Mouse (Mus musculus): ENCODE measurements around the gene Gm4737.
"Not testable (repeated sequence)": the region's sequence is repeated elsewhere in the genome, so short reads cannot be mapped to it uniquely, and the experiment has no call there.

Gene Gm4737

GRCm38 (mm10) chr16:46154832-46155231 lies at the start of gene Gm4737:
Gene Gm4737, minus strand, starts transcription at chr16:46155077.
- in situ Hi-C loops (cut with MboI) = not testable (repeated sequence)

- in situ Hi-C loops (cut with MboI) = no loop called here
These were observed 40.9 kb upstream of the Gm4737 start for GRCm38 (mm10) chr16:46195792-46196191.

DNA sequence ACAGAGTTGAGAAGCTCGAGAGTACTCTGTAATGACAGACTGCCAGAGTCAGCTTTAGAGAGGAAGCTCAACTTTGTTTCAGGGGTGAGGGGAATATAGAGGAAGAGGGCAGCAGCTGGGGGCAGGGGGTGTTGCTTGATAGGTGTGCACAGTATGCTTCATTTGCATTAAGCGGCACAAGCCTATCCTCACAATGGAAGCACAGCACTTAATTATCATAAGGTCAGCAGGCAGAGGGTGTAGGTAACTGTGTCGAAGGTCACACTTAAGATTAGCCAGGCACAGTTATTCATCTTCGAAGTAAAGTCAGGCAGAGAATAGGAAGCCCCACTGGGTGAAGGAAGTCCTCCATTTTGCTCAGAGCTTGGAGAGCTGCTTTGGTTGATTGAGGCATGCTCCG lies 28.2 kb upstream of the Gm4737 start:
- in situ Hi-C loops (cut with MboI) = no loop called here

DNA sequence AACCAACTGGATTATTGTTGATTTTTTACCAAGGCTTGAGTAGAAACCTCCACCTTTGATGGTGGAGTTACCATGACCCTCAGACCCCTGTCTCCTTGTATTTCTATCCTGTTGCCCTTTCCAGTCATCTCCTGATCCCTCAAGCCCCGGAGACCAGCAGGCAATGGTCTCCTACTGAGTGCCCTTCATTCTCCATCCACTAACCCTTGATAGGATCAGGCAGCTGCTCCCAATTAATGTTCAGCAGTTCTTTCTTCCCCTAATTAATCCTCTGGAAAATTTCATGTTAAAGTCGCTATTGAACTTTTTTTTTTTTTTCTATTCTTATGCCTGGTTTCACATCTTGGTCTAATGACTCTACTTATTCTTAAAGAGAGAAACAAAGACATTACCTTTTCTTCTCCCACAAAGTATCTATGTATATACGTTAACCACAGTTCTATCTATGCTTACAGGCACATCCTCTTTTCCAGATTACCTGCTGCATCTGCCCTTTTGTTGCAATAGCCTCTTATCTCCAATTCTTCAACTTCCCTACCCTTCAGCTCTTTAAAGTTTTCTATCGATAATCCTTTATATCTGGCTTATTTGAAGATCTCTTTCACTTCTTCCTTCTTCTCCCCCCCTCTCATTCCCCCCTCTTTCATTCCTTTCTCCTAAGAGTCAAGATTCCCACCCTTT lies 23.4 kb upstream of the Gm4737 start:
- in situ Hi-C loops (cut with MboI) = no loop called here

- in situ Hi-C loops (cut with MboI) = no loop called here
These were observed 18.2 kb upstream of the Gm4737 start for GRCm38 (mm10) chr16:46173039-46173438.

- in situ Hi-C loops (cut with MboI) = no loop called here
These were observed 12.1 kb upstream of the Gm4737 start for GRCm38 (mm10) chr16:46166971-46167370.

DNA sequence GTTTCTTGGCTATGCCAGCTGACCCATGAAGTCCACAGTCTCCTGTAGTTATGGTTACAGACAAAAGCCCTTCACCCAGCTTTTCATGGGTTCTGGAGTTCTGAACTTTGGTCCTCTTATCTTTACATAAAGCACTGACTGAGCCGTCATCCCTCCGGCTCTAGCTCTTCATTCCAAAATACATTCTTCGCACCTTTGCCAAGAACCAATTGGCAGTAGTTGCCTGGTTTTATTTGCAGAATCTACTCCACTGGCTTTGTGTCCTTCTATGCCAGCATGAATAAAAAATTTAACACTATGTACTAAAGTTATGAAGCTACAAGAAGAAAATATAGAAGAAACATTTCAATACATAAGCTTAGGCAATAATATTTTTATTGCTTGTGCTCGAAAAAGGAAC lies 10.4 kb upstream of the Gm4737 start:
- in situ Hi-C loops (cut with MboI) = no loop called here

- in situ Hi-C loops (cut with MboI) = no loop called here
These were observed 3.7 kb downstream of the Gm4737 start for GRCm38 (mm10) chr16:46151141-46151540.

- in situ Hi-C loops (cut with MboI) = no loop called here
These were observed 6.1 kb downstream of the Gm4737 start for GRCm38 (mm10) chr16:46148661-46149341.

DNA sequence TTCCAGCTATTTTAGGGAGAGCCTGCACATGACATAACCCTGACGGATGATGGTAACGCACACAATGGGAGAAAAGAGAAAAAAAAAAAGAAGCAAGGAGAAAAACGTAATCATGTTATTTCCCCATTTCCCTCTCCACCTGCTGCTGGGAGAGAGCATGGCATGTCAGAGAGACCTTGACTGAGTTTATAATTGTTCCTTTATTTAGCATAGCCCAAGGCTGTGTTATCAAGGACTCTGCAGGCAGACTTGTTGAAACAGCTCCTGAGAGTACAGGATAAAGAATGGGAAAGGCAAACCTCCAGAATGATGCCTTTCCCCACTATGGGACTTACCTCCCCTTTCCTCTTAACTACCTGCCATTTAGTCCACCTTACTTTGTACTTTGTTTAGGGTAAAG lies 7.9 kb downstream of the Gm4737 start:
- in situ Hi-C loops (cut with MboI) = no loop called here

GRCm38 (mm10) chr16:46122238-46122637 lies 32.6 kb downstream of the Gm4737 start:
- in situ Hi-C loops (cut with MboI) = no loop called here

GRCm38 (mm10) chr16:46121420-46121819 lies 33.5 kb downstream of the Gm4737 start:
- in situ Hi-C loops (cut with MboI) = no loop called here

DNA sequence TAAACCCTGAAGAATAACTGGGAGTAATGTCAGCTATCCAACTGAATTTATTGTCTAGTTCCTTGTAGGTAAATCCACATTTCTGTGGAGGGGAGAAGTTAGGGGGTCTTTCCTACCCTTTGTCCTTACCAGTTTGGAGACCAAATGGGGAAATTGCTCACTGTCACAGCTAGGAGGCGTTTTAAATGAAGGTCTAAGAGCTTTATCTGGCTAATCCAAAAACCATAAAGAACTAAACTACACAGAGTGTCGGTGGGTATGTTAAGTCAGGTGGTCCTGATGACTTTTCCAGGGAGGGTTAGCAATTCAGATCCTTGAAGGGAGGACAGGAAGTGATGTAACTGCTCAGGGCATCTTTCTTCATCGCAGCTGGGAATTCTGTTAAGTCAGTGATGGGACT lies 34.3 kb downstream of the Gm4737 start:
- in situ Hi-C loops (cut with MboI) = no loop called here

DNA sequence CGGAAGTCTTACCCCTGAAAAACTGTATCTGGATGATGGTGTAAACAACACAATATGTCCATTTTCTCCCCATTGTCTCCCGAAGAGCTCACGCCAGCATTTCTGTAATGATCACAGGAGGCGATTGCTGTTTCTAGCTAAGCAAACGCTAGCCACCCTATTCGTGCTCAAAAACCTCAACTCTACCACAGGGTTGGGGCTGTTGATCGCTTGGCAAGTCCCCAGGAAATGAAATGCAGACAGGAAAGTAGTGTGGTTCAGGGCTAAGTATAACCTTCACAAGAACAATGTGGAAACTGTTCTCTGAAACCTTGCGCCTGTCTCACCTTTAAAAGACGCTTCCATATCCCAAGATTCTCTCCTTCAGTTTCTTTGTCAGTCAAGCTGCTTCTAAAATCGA lies 34.9 kb downstream of the Gm4737 start, which contains the start of gene Cd96:
Cd96 (minus strand) TSS at position 232 of the 400 bp plus-strand sequence.
- in situ Hi-C loops (cut with MboI) = no loop called here

DNA sequence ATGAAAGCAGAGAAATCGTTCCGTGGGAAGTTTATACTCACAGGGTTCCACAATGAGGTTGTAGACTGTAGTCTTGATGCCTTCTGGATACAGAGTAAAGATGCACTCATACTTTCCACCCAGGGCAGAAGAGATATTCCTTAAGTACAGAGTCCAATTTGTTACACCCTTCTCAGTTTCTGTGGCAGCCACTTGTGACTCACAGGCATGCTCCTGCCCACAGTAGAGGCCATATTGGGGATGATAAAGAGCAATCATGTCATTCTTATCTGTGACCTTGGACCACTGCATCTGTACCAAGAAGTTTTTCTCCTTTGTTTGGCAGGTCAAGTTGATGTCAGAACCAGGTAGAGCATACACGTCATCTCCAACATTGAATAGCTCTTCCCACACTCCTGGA lies 37.2 kb downstream of the Gm4737 start:
- in situ Hi-C loops (cut with MboI) = no loop called here

DNA sequence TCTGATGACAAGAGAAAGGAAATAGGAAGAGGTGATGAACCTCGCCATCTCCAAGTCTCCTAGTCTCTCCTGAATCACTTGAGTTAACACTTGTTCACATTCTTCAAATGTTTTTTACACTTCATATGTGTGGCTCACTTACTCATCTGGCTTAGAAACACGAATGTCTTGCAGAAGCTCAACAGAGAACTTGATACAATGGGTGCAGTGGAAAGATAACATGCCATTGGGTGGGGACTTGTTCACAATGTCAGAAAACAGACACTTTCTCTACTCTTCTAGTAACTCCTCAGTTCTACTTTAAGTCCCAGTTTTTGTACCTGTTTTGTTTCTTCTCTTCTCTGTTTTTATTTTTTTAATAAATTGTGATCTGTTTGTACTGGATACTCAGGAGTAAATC lies 40.1 kb downstream of the Gm4737 start:
- in situ Hi-C loops (cut with MboI) = no loop called here

DNA sequence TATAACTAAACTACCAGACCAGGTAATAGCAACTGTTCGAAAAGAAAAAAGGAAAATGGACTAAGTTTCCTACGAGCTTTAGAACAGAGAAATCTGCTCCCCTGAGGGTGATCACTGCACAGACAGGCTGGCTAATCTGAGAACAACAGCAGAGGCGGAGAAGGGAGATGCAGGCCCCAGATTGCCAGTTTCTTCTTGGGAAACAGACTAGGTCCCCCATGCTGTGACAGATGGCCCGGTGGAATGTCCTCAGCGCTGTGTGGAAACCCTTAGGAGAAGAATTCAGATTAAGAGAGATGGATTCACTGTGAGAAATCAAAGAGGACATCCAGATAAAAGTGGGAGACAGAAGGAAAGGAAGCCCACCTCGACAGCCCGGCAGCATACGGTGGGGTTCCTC lies 45.3 kb downstream of the Gm4737 start:
- in situ Hi-C loops (cut with MboI) = no loop called here

DNA sequence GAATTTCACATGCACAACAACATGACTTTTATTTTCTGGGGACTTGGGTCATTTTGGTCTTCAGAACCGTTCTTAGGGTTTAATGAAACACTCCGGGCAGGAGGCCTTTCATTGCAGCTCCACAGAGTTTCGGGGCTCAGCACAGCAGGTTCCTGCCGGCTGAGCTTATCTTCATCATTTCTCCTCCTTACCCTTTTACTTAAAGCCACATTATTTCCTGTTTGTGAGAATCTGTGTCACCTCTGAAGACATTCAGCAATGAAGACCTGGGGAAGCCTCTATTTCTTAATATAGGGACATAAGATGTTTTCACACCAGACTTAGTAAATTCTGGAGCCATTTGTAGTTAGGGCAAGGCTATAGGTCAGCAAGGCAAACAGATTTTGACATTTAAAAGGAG lies 47.4 kb downstream of the Gm4737 start:
- in situ Hi-C loops (cut with MboI) = no loop called here

DNA sequence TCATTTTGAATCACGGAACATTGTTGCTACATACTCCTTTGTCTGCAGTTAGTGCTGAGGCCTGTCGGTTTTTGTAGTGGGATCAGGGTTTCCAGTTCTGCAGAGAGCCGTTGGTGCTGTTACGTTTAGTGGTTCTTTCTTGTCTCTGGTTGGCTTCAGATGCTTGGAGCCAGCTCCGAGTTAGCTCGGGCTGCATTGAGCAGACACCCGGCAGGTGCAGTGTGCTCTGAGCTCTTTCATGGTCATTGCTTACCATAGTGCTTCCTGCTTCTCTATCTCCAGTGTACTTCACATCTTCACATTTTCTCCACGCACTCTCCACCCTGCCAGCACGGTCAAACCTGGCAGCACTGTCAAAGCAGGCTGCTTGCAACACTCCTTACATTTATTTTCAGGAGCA lies 50.4 kb downstream of the Gm4737 start:
- in situ Hi-C loops (cut with MboI) = no loop called here

Measured in mature B cell (primary cell).